Mouse (Mus musculus): Measurements from ENCODE around the gene Usp53. TPM values are rescaled to one million over a fixed set of nuclear protein-coding genes. Genes with fewer than 3 reads are reported as not detected.
"Not testable (repeated sequence)": the region's sequence is repeated elsewhere in the genome, so short reads cannot be mapped to it uniquely, and the experiment has no call there.

Gene Usp53
- total RNA-seq, 1 experiment from 2014 or later, result 8.3 TPM

GRCm38 (mm10) chr3:122968391-122968790 lies 15.9 kb downstream of the Usp53 start:
- ATAC-seq (replicated peaks; ENCODE audit: insufficient number of reproducible peaks, low FRiP score, low TSS enrichment, poor library complexity, severe bottlenecking), result no peak

GRCm38 (mm10) chr3:122964301-122964700 lies 20.0 kb downstream of the Usp53 start:
- ATAC-seq (replicated peaks; ENCODE audit: insufficient number of reproducible peaks, low FRiP score, low TSS enrichment, poor library complexity, severe bottlenecking), result no peak

GRCm38 (mm10) chr3:122950129-122950528 lies 34.2 kb downstream of the Usp53 start:
- ATAC-seq (replicated peaks; ENCODE audit: insufficient number of reproducible peaks, low FRiP score, low TSS enrichment, poor library complexity, severe bottlenecking), result no peak

GRCm38 (mm10) chr3:122943387-122943890 lies 40.9 kb downstream of the Usp53 start:
- no peak for ATAC-seq (replicated peaks; ENCODE audit: insufficient number of reproducible peaks, low FRiP score, low TSS enrichment, poor library complexity, severe bottlenecking)

GRCm38 (mm10) chr3:122939215-122939614 lies 45.1 kb downstream of the Usp53 start:
- no peak for ATAC-seq (replicated peaks; ENCODE audit: insufficient number of reproducible peaks, low FRiP score, low TSS enrichment, poor library complexity, severe bottlenecking)

GRCm38 (mm10) chr3:122937176-122937575 lies 47.1 kb downstream of the Usp53 start:
- ATAC-seq (replicated peaks; ENCODE audit: insufficient number of reproducible peaks, low FRiP score, low TSS enrichment, poor library complexity, severe bottlenecking), result not testable (repeated sequence)

- no peak for ATAC-seq (replicated peaks; ENCODE audit: insufficient number of reproducible peaks, low FRiP score, low TSS enrichment, poor library complexity, severe bottlenecking)
Observed at GRCm38 (mm10) chr3:122932466-122932865, 51.8 kb downstream of the Usp53 start.

- no peak for ATAC-seq (replicated peaks; ENCODE audit: insufficient number of reproducible peaks, low FRiP score, low TSS enrichment, poor library complexity, severe bottlenecking)
Observed at GRCm38 (mm10) chr3:122929723-122930122, 54.6 kb downstream of the Usp53 start.

- ATAC-seq (replicated peaks; ENCODE audit: insufficient number of reproducible peaks, low FRiP score, low TSS enrichment, poor library complexity, severe bottlenecking), result peak; percentile 84
Observed at GRCm38 (mm10) chr3:122924009-122924914, 60.0 kb downstream of the Usp53 start, which contains the start of gene 1810037I17Rik. Gene 1810037I17Rik, plus strand, starts transcription at chr3:122924203.

- no peak for ATAC-seq (replicated peaks; ENCODE audit: insufficient number of reproducible peaks, low FRiP score, low TSS enrichment, poor library complexity, severe bottlenecking)
Observed at GRCm38 (mm10) chr3:122923147-122923546, 61.2 kb downstream of the Usp53 start.

GRCm38 (mm10) chr3:122921676-122922527 lies 62.4 kb downstream of the Usp53 start:
- no peak for ATAC-seq (replicated peaks; ENCODE audit: insufficient number of reproducible peaks, low FRiP score, low TSS enrichment, poor library complexity, severe bottlenecking)

- no peak for ATAC-seq (replicated peaks; ENCODE audit: insufficient number of reproducible peaks, low FRiP score, low TSS enrichment, poor library complexity, severe bottlenecking)
Observed at GRCm38 (mm10) chr3:122920572-122921435, 63.5 kb downstream of the Usp53 start.

- no peak for ATAC-seq (replicated peaks; ENCODE audit: insufficient number of reproducible peaks, low FRiP score, low TSS enrichment, poor library complexity, severe bottlenecking)
Observed at GRCm38 (mm10) chr3:122919260-122919659, 65.0 kb downstream of the Usp53 start, which contains the start of gene Gm10959. Gene Gm10959, minus strand, starts transcription at chr3:122919360.

- ATAC-seq (replicated peaks; ENCODE audit: insufficient number of reproducible peaks, low FRiP score, low TSS enrichment, poor library complexity, severe bottlenecking), result no peak
Observed at GRCm38 (mm10) chr3:122918672-122919071, 65.6 kb downstream of the Usp53 start.

- no peak for ATAC-seq (replicated peaks; ENCODE audit: insufficient number of reproducible peaks, low FRiP score, low TSS enrichment, poor library complexity, severe bottlenecking)
Observed at GRCm38 (mm10) chr3:122916191-122916680, 68.1 kb downstream of the Usp53 start.

GRCm38 (mm10) chr3:122915493-122915892 lies 68.8 kb downstream of the Usp53 start:
- no peak for ATAC-seq (replicated peaks; ENCODE audit: insufficient number of reproducible peaks, low FRiP score, low TSS enrichment, poor library complexity, severe bottlenecking)

- no peak for ATAC-seq (replicated peaks; ENCODE audit: insufficient number of reproducible peaks, low FRiP score, low TSS enrichment, poor library complexity, severe bottlenecking)
Observed at GRCm38 (mm10) chr3:122907841-122908240, 76.5 kb downstream of the Usp53 start.

GRCm38 (mm10) chr3:122903746-122904433 lies 80.4 kb downstream of the Usp53 start:
- ATAC-seq (replicated peaks; ENCODE audit: insufficient number of reproducible peaks, low FRiP score, low TSS enrichment, poor library complexity, severe bottlenecking), result no peak

Data from monocyte, adult 5-6 weeks (primary cell).